In genomic region chr2:131351968-131352746, GRCm38 (mm10) we compare ENCODE assay signal across 8 mouse cellular contexts. TPM values are rescaled to one million over a fixed set of nuclear protein-coding genes. Genes with fewer than 3 reads are reported as not detected.
DNase-seq lines count a peak whose midpoint lies in the region; ATAC-seq and TF ChIP-seq lines count a peak whose summit lies in the region.

No protein-coding gene starts in this region.

- no peak for TF ChIP-seq CTCF in cortical plate, adult 2 months (IDR thresholded peaks at IDR 0.05; ENCODE audit: extremely low read depth, insufficient read depth, low read length)

- H3K9ac ChIP-seq in kidney, embryonic 15.5 days: peak overlapping the region; percentile 95
- peak overlapping the region; percentile 86 for H3K9ac ChIP-seq in ES-E14 (ENCODE audit: insufficient read depth, low read depth, low read length, poor library complexity, severe bottlenecking)
- peak overlapping the region; percentile 99 for H3K9ac ChIP-seq in midbrain, embryonic 13.5 days (replicated peaks)

- no peak; the same call in 1 of the 2 replicates for ATAC-seq in kidney, embryonic 15.5 days (replicated peaks; ENCODE audit: low FRiP score)
- ATAC-seq in midbrain, embryonic 13.5 days: peak; percentile 75; the same call in 1 of the 2 replicates

- no peaks in the 10 kb centered on the region for H3K27me3 ChIP-seq in kidney, embryonic 15.5 days
- 0 out of 2 replicates have a peak, but pooled peaks cover 5% of the 10 kb centered on the region for H3K27me3 ChIP-seq in midbrain, embryonic 13.5 days

- H3K36me3 ChIP-seq in kidney, embryonic 15.5 days: no peaks in the 10 kb centered on the region
- no peaks in the 10 kb centered on the region for H3K36me3 ChIP-seq in ES-E14 (ENCODE audit: control insufficient read depth, insufficient read depth, low read length, poor library complexity, severe bottlenecking)
- H3K36me3 ChIP-seq in midbrain, embryonic 13.5 days: no peaks in the 10 kb centered on the region

- no peak for DNase-seq in kidney, adult 8-10 months
- no peak for DNase-seq in ES-E14 (ENCODE audit: low read depth, low spot score)
- peak; percentile 73 for DNase-seq in induced T-regulatory cell, adult 2 months (ENCODE audit: low read depth)
- DNase-seq in urinary bladder, postnatal 14 days (ENCODE audit: low spot score): no peak
- no peak for DNase-seq in embryo, embryonic 9.5 days (ENCODE audit: extremely low spot score)

- TF ChIP-seq POLR2A in cortical plate, adult 2 months (IDR thresholded peaks at IDR 0.05; ENCODE audit: extremely low read depth, insufficient read depth, low read length): no peak

- peaks cover 17% of the 10 kb centered on the region for H3K4me1 ChIP-seq in kidney, embryonic 15.5 days
- peaks cover 0 to 2% of the 10 kb centered on the region in 2 experiments; a peak in 3 of 4 replicates for H3K4me1 ChIP-seq in ES-E14 (ENCODE audit: control insufficient read depth in 2 of 2, insufficient read depth in 2 of 2, low read length in 2 of 2, poor library complexity in 1 of 2)
- H3K4me1 ChIP-seq in cortical plate, adult 2 months (ENCODE audit: control insufficient read depth, insufficient read depth, low read length): peaks cover 2% of the 10 kb centered on the region
- H3K4me1 ChIP-seq in midbrain, embryonic 13.5 days (replicated peaks): peaks cover 29% of the 10 kb centered on the region

- H3K27ac ChIP-seq in kidney, embryonic 15.5 days: peak overlapping the region; percentile 90
- H3K27ac ChIP-seq in ES-E14 (ENCODE audit: insufficient read depth, low read depth, low read length, poor library complexity, severe bottlenecking): no peak overlapping the region
- peak overlapping the region; percentile 92 for H3K27ac ChIP-seq in cortical plate, adult 2 months (ENCODE audit: insufficient read depth, low read length)
- H3K27ac ChIP-seq in midbrain, embryonic 13.5 days: peak overlapping the region; percentile 99

- H3K4me2 ChIP-seq in kidney, embryonic 15.5 days: peak overlapping the region; percentile 79
- peak overlapping the region; percentile 71 for H3K4me2 ChIP-seq in midbrain, embryonic 13.5 days (replicated peaks)

- H3K4me3 ChIP-seq in kidney, embryonic 15.5 days (replicated peaks): peak overlapping the region; percentile 90
- peak overlapping the region; percentile 85 to 93 for H3K4me3 ChIP-seq in ES-E14 (ENCODE audit: insufficient read depth in 1 of 2, low read depth in 1 of 2, low read length in 2 of 2, poor library complexity in 1 of 2, severe bottlenecking in 1 of 2)
- peak overlapping the region; percentile 99 for H3K4me3 ChIP-seq in cortical plate, adult 2 months (ENCODE audit: insufficient read depth, low read length)
- H3K4me3 ChIP-seq in midbrain, embryonic 13.5 days (replicated peaks): peak overlapping the region; percentile 93

- in situ Hi-C loops in ES-E14 (cut with MboI; ENCODE audit: low sequenced_read_pairs in 2 of 2, unreplicated experiment in 2 of 2): no loop called here

- no peaks in the 10 kb centered on the region for H3K9me3 ChIP-seq in kidney, embryonic 15.5 days (replicated peaks)
- H3K9me3 ChIP-seq in ES-E14 (ENCODE audit: control insufficient read depth, insufficient read depth, low read depth, low read length): no peaks in the 10 kb centered on the region
- no peaks in the 10 kb centered on the region for H3K9me3 ChIP-seq in midbrain, embryonic 13.5 days

- under 1% methylated on average over 51 of the region's 51 CpGs for WGBS in kidney, embryonic 15.5 days
- under 1% methylated on average over 49 of the region's 51 CpGs for WGBS in midbrain, embryonic 13.5 days

TF ChIP-seq in ES-E14, 5 proteins besides CTCF, POLR2A, EP300 and RAD21:
- TF ChIP-seq ZC3H11A (IDR thresholded peaks at IDR 0.05; ENCODE audit: borderline replicate concordance, low read depth, low read length): no peak
- no peak for TF ChIP-seq MAFK (IDR thresholded peaks at IDR 0.05; ENCODE audit: insufficient read depth, low read depth, low read length)
- TF ChIP-seq CHD2 (IDR thresholded peaks at IDR 0.05; ENCODE audit: low read depth, low read length): no peak
- TF ChIP-seq HCFC1 (IDR thresholded peaks at IDR 0.05; ENCODE audit: borderline replicate concordance, insufficient read depth, low read length): no peak

RNA-seq across cellular contexts. Expression of gene Rnf24, which starts 0.5 kb away (rescaled TPM):
- 3.9 and 4.0 TPM in 2 replicates for polyA plus RNA-seq in kidney, embryonic 15.5 days (2015; fragmentation: Nextera tagmentation; extraction: Ambion mirVana)
- total RNA-seq in ES-E14 (2012; rRNA removed): 4.3 and 5.3 TPM in 2 replicates
- 20.6 and 21.1 TPM in 2 replicates for polyA plus RNA-seq in cortical plate, adult 2 months (2012; rRNA removed)
- polyA plus RNA-seq in midbrain, embryonic 13.5 days (2015; fragmentation: Nextera tagmentation; extraction: Ambion mirVana): 23.1 and 23.6 TPM in 2 replicates
